Mouse (Mus musculus) midbrain, embryonic 14.5 days (tissue): ENCODE data around the gene Epas1. TPM values are rescaled to one million over a fixed set of nuclear protein-coding genes. Genes with fewer than 3 reads are reported as not detected.

Experiments
- ATAC-seq: fragments of 200-750 bp; cut with Nextera tagmentation; 2 replicates; pipeline ENCODE4 v1.8.0; 2017; ENCODE audit warnings: moderate number of reproducible peaks, moderate library complexity; ENCODE audit not compliant: low FRiP score, low TSS enrichment
- DNase-seq: peaks from one replicate; pipeline ENCODE4 v3.0.0-alpha.2; 2015
- H3K27ac ChIP-seq: fragments of 300-500 bp; sonication (generic); replicated peaks from 2 replicates; pipeline ENCODE4 v1.5.1; 2014; ENCODE audit warnings: mild to moderate bottlenecking, low read depth, low read length, moderate library complexity
- H3K27me3 ChIP-seq: fragments of 300-500 bp; sonication (generic); 2 replicates; pipeline ENCODE4 v1.6.1; 2014; ENCODE audit warnings: low read length, control low read depth, mixed read lengths; ENCODE audit not compliant: control insufficient read depth, insufficient read depth
- H3K36me3 ChIP-seq: fragments of 300-500 bp; sonication (generic); 2 replicates; pipeline ENCODE4 v1.6.1; 2014; ENCODE audit warnings: low read length, control low read depth; ENCODE audit not compliant: control insufficient read depth, insufficient read depth
- H3K4me1 ChIP-seq: fragments of 300-500 bp; sonication (generic); 2 replicates; pipeline ENCODE4 v1.6.1; 2014; ENCODE audit warnings: mild to moderate bottlenecking, antibody characterized with exemption, low read length, control low read depth; ENCODE audit not compliant: control insufficient read depth, insufficient read depth
- H3K4me2 ChIP-seq: fragments of 300-500 bp; sonication (generic); 2 replicates; pipeline ENCODE4 v1.6.1; 2014; ENCODE audit warnings: mild to moderate bottlenecking, low read length, moderate library complexity
- H3K4me3 ChIP-seq: fragments of 300-500 bp; sonication (generic); replicated peaks from 2 replicates; pipeline ENCODE4 v1.5.1; 2014; ENCODE audit warnings: low read depth, low read length
- H3K9ac ChIP-seq: fragments of 300-500 bp; sonication (generic); replicated peaks from 2 replicates; pipeline ENCODE4 v1.6.1; 2014; ENCODE audit warnings: mild to moderate bottlenecking, low read length, moderate library complexity
- H3K9me3 ChIP-seq: fragments of 300-500 bp; sonication (generic); 2 replicates; pipeline ENCODE4 v1.6.1; 2016; ENCODE audit warnings: low read length, control low read depth, mixed read lengths; ENCODE audit not compliant: control insufficient read depth
- WGBS: fragments of 180-500 bp; shearing (Covaris S2); extraction: QIAGEN DNeasy Blood & Tissue Kit; methylation state at CpG from one replicate; pipeline ENCODE4 v1.1.7; 2014; 5-methylcytosine and 5-hydroxymethylcytosine counted together
- polyA plus RNA-seq: library from polyadenylated mRNA; unstranded; fragments of >200 nt; fragmentation: Nextera tagmentation; extraction: Ambion mirVana; gene quantifications from 2 replicates; pipeline ENCODE4 v1.2.1, GENCODE M21; 2014

The Epas1 gene
- polyA plus RNA-seq, 1 experiment from 2014 or later, result 9.8 TPM

DNA sequence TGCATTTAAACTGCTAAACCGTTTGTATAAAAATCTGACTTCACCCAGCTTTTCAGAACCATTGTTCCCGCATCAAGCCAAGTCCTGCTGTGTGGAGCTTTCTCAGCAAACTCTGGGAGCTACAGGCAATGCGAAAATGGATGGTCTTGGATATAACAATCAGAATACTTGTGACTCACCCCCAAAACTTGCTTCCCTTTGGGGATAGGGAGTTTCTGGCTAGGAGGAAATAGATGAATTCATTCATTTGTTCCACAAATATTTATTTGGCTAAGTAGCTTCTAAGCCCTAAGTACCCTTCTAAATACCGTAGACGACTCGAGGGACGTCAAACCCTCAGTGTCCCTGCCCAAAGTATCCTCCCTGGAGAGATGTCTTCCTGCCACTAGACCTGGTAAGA lies 27.0 kb upstream of the Epas1 start:
- Histone ChIP-seq H3K4me2 (no peak overlapping the region), H3K4me1 (no peaks in the 10 kb centered on the region), H3K9me3 (no peaks in the 10 kb centered on the region), H3K36me3 (no peaks in the 10 kb centered on the region), H3K27me3 (no peaks in the 10 kb centered on the region), H3K27ac (no peak overlapping the region), H3K9ac (no peak overlapping the region), H3K4me3 (no peak overlapping the region)
- DNase-seq, result no peak
- ATAC-seq, result no peak
- 75% methylated on average over 7 of the region's 7 CpGs for WGBS

DNA sequence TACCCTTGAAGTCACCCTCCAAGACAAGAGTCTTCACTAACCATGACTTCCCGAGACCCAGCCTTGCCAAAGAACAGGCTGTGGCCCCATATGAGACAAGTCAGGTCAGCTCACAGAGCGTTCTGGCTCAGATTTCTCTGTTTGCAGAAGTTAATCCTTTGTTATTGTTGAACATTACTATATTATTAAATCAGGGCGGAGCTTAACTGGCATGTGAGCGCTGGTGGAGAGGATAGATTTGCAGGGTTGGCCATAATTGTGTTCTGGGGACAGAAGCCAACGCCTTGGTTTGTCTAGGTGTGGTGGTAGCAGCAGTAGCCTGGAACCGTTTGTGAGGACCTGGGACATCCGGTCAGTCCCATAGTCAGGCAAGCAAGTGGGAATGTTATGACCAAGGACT lies 26.5 kb upstream of the Epas1 start:
- WGBS, result 90% methylated on average over 7 of the region's 7 CpGs
- ATAC-seq (no peak), DNase-seq (no peak)
- Histone ChIP-seq H3K4me2 (no peak overlapping the region), H3K4me3 (no peak overlapping the region), H3K27me3 (no peaks in the 10 kb centered on the region), H3K27ac (no peak overlapping the region), H3K9ac (no peak overlapping the region), H3K36me3 (no peaks in the 10 kb centered on the region), H3K9me3 (no peaks in the 10 kb centered on the region), H3K4me1 (0 out of 2 replicates have a peak, but pooled peaks cover 2% of the 10 kb centered on the region)

- no peaks in the 10 kb centered on the region for H3K36me3 ChIP-seq
- no peaks in the 10 kb centered on the region for H3K27me3 ChIP-seq
- H3K27ac ChIP-seq, result no peak overlapping the region
- no peak for DNase-seq
- no peak overlapping the region for H3K4me3 ChIP-seq
- ATAC-seq, result no peak
- 88% methylated on average over 6 of the region's 6 CpGs for WGBS
- 0 out of 2 replicates have a peak, but pooled peaks cover 4% of the 10 kb centered on the region for H3K4me1 ChIP-seq
- H3K4me2 ChIP-seq, result no peak overlapping the region
- H3K9me3 ChIP-seq, result no peaks in the 10 kb centered on the region
- no peak overlapping the region for H3K9ac ChIP-seq
Observed at GRCm38 (mm10) chr17:86731273-86731672, 22.2 kb upstream of the Epas1 start.

DNA sequence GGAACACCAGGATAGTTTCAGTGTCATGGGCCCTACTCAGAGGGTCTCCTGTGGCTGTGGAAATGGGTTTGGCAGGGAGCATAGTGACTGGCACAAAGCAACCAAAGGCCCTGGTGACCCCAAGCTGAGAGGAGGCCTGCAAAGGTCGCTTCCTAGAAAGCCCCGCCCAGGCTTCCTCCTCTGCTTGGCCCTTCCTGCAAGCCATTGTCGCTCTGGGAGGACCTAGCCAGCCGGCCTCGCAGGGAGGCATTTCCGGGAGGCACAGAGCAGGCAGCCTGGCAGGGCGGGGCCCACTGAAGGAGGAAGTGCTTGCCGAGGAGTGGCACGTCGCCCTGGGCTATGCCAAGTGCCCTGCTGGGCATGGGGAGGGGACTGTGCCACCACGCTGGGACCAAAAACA lies 21.5 kb upstream of the Epas1 start:
- DNase-seq (peak; percentile 49), ATAC-seq (no peak)
- no peaks in the 10 kb centered on the region for H3K36me3 ChIP-seq
- H3K27me3 ChIP-seq, result no peaks in the 10 kb centered on the region
- H3K4me1 ChIP-seq, result 0 out of 2 replicates have a peak, but pooled peaks cover 4% of the 10 kb centered on the region
- 7% methylated on average over 11 of the region's 11 CpGs for WGBS
- H3K9ac ChIP-seq, result no peak overlapping the region
- no peak overlapping the region for H3K4me2 ChIP-seq
- no peak overlapping the region for H3K27ac ChIP-seq
- no peak overlapping the region for H3K4me3 ChIP-seq
- no peaks in the 10 kb centered on the region for H3K9me3 ChIP-seq

GRCm38 (mm10) chr17:86732522-86732921 lies 21.0 kb upstream of the Epas1 start:
- DNase-seq, result no peak
- Histone ChIP-seq H3K9me3 (no peaks in the 10 kb centered on the region), H3K4me2 (no peak overlapping the region), H3K27ac (no peak overlapping the region), H3K27me3 (no peaks in the 10 kb centered on the region), H3K9ac (no peak overlapping the region), H3K4me3 (no peak overlapping the region), H3K4me1 (0 out of 2 replicates have a peak, but pooled peaks cover 4% of the 10 kb centered on the region), H3K36me3 (no peaks in the 10 kb centered on the region)
- 75% methylated on average over 1 of the region's 1 CpGs for WGBS
- no peak for ATAC-seq

DNA sequence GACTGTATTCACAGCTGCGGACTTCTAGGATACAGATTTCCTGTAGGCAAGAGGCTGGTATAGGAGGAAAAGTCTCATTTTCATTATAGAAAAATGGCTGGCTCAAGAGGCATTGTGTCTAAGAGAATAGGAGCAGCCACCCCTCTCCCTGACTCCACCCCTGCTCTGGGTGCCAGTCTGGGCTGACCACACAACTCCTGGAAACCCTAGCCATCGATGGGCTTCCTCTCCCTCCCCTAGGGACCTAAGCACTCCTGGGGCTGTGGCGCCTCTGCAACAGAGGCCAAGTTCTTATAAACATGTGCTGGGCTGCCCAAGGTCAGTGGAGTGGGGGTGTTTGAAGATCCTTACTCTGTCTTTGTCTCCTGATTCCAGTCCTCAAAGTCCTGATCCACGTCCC lies 19.9 kb upstream of the Epas1 start:
- H3K27ac ChIP-seq, result no peak overlapping the region
- no peak overlapping the region for H3K4me2 ChIP-seq
- no peaks in the 10 kb centered on the region for H3K9me3 ChIP-seq
- no peaks in the 10 kb centered on the region for H3K36me3 ChIP-seq
- ATAC-seq, result no peak
- H3K27me3 ChIP-seq, result no peaks in the 10 kb centered on the region
- DNase-seq, result no peak
- 0 out of 2 replicates have a peak, but pooled peaks cover 4% of the 10 kb centered on the region for H3K4me1 ChIP-seq
- H3K9ac ChIP-seq, result no peak overlapping the region
- 85% methylated on average over 4 of the region's 4 CpGs for WGBS
- no peak overlapping the region for H3K4me3 ChIP-seq

DNA sequence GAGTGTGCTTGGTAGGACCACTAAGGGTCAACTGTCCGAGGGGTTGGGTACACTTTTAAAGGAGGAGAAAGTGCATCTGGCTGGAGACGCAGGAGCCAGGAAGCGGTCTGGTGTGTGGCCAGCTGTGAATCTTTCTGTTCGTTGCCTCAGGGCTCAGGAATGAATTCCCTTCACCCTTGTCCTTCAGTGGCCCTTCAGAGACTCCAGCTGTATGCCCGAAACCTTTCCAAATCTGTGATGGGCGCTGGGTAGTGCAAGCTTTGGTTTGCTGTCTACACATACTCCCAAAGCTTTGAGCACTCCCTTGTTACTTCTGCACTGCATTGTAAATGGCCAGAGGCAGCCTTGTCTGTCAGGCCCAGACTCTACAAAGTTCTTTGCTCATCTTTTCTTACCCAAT lies 15.0 kb upstream of the Epas1 start:
- H3K4me3 ChIP-seq, result no peak overlapping the region
- no peak overlapping the region for H3K27ac ChIP-seq
- H3K9me3 ChIP-seq, result no peaks in the 10 kb centered on the region
- no peaks in the 10 kb centered on the region for H3K36me3 ChIP-seq
- DNase-seq (no peak), ATAC-seq (no peak)
- H3K27me3 ChIP-seq, result no peaks in the 10 kb centered on the region
- 80% methylated on average over 6 of the region's 6 CpGs for WGBS
- no peaks in the 10 kb centered on the region for H3K4me1 ChIP-seq
- H3K9ac ChIP-seq, result no peak overlapping the region
- no peak overlapping the region for H3K4me2 ChIP-seq

DNA sequence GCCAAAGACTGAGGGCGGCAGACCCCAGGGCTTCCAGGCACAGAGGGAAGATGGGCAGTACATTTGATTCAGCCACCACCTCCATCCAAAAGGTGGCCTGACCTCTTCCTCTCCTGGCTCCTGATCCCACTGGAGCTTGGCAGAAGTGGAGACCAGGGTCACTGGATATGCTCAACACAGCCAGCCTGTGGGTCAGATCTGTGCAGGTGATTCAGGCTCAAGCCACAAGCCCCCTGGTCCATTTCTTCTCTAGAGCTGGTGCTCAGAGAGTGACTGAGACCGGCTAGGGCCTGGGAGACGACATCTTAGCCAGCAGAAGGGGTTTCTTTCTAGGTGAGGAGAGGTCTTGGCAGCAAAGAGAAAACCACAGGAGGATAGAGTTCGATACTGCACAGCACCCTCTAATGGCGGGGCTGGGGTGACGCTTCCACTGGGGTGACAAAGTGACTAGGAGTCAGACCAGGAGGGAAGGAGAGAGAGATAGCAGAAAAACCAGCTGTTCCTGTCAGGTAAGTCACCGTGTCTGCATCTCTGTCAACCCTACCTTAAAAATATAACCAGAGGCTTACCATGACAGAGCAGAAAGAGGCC lies 10.1 kb upstream of the Epas1 start:
- no peaks in the 10 kb centered on the region for H3K9me3 ChIP-seq
- DNase-seq (no peak), ATAC-seq (no peak)
- H3K4me2 ChIP-seq, result no peak overlapping the region
- H3K9ac ChIP-seq, result no peak overlapping the region
- H3K27me3 ChIP-seq, result no peaks in the 10 kb centered on the region
- no peak overlapping the region for H3K4me3 ChIP-seq
- WGBS, result 95% methylated on average over 7 of the region's 7 CpGs
- H3K36me3 ChIP-seq, result no peaks in the 10 kb centered on the region
- H3K4me1 ChIP-seq, result no peaks in the 10 kb centered on the region
- no peak overlapping the region for H3K27ac ChIP-seq

GRCm38 (mm10) chr17:86744943-86745342 lies 8.6 kb upstream of the Epas1 start:
- no peak overlapping the region for H3K27ac ChIP-seq
- H3K9me3 ChIP-seq, result no peaks in the 10 kb centered on the region
- 28% methylated on average over 6 of the region's 6 CpGs for WGBS
- H3K27me3 ChIP-seq, result no peaks in the 10 kb centered on the region
- H3K4me3 ChIP-seq, result no peak overlapping the region
- H3K4me1 ChIP-seq, result no peaks in the 10 kb centered on the region
- ATAC-seq (no peak), DNase-seq (no peak)
- H3K36me3 ChIP-seq, result no peaks in the 10 kb centered on the region
- no peak overlapping the region for H3K4me2 ChIP-seq
- no peak overlapping the region for H3K9ac ChIP-seq
